Mouse (Mus musculus): ENCODE data around the gene Fn3k. TPM values are rescaled to one million over a fixed set of nuclear protein-coding genes. Genes with fewer than 3 reads are reported as not detected.

Gene Fn3k
- polyA plus RNA-seq, 1 experiment from 2014 or later, result 6.0 TPM

DNA sequence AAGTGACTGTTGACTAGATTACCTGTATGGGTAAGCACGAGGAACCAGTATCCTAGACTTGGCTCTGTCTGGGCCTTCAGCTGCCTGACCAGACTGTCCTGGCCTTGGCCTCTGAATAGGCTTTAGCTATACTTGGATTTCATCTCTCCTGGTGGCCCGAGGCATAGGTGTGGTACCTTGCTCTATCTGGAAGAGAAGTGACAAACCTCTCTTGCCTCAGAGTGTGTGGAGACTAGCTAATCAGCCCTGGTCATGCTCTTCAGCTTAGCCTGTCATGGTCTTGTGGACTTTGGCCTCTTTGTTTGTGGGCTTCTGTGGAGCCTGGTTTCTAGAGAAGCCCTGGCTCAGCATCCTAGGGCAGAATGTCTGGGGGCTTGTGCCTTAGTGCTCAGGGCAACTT, 46.4 kb downstream of the Fn3k start:
- ATAC-seq, result no peak
- Histone ChIP-seq H3K27me3 (ENCODE audit: control insufficient read depth, insufficient read depth, low read depth, low read length) (no peaks in the 10 kb centered on the region), H3K4me2 (ENCODE audit: low read length) (no peak overlapping the region), H3K9ac (ENCODE audit: low read depth, low read length) (no peak overlapping the region), H3K4me3 (ENCODE audit: low read depth, low read length) (no peak overlapping the region), H3K27ac (ENCODE audit: low read length) (no peak overlapping the region), H3K9me3 (replicated peaks; ENCODE audit: control insufficient read depth, low read length, poor library complexity, severe bottlenecking) (no peaks in the 10 kb centered on the region), H3K36me3 (ENCODE audit: control insufficient read depth, insufficient read depth, low read length) (peaks cover 11% of the 10 kb centered on the region; the same call in 1 of the 2 replicates), H3K4me1 (ENCODE audit: control insufficient read depth, insufficient read depth, low read length) (no peaks in the 10 kb centered on the region)
- whole genome bisulfite sequencing, result 98% methylated on average over 2 of the region's 2 CpGs

DNA sequence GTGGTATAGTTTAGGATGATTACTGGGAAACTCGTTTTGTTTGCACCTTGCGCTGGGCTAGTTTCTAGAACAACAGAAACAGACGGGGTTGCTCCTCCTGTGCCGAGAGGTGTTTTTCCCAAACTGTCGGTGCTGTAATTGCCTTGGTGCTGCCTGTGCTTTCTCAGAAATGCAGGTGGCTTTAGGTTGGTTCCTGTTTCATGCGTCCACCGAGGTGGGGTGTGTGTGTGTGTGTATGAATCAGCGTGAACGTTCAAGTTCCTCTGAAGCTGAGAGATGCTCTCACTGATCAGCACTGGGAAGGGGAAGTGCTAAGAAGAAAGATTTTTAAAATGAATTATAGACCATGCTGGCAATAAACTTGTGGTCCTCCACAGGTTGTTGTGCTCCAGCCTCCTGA, 51.2 kb downstream of the Fn3k start:
- H3K4me2 ChIP-seq (ENCODE audit: low read length), result no peak overlapping the region
- WGBS, result 92% methylated on average over 9 of the region's 9 CpGs
- no peak for ATAC-seq
- H3K27me3 ChIP-seq (ENCODE audit: control insufficient read depth, insufficient read depth, low read depth, low read length), result no peaks in the 10 kb centered on the region
- no peaks in the 10 kb centered on the region for H3K9me3 ChIP-seq (replicated peaks; ENCODE audit: control insufficient read depth, low read length, poor library complexity, severe bottlenecking)
- no peak overlapping the region for H3K4me3 ChIP-seq (ENCODE audit: low read depth, low read length)
- H3K27ac ChIP-seq (ENCODE audit: low read length), result no peak overlapping the region
- no peak overlapping the region for H3K9ac ChIP-seq (ENCODE audit: low read depth, low read length)
- no peaks in the 10 kb centered on the region for H3K4me1 ChIP-seq (ENCODE audit: control insufficient read depth, insufficient read depth, low read length)
- H3K36me3 ChIP-seq (ENCODE audit: control insufficient read depth, insufficient read depth, low read length), result peaks cover 4% of the 10 kb centered on the region; the same call in 1 of the 2 replicates

DNA sequence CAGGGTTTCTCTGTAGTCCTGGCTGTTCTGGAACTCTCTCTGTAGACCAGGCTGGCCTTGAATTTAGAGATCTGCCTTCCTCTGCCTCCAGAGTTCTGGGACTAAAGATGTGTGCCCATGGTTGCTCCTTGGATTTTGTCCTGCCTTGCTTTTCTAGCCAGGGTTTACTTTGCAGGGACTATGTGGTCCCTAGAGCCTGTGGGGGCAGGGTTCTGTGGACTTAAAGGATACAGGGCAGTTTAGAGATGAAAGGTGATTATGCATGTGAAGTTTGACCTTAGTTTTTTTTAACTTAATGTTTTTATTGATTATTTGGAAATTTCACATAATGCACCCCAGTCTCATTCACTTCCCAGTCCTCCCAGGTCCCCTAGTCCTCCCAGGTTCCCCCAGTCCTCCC, 55.9 kb downstream of the Fn3k start:
- no peak for ATAC-seq
- Histone ChIP-seq H3K4me3 (ENCODE audit: low read depth, low read length) (no peak overlapping the region), H3K27me3 (ENCODE audit: control insufficient read depth, insufficient read depth, low read depth, low read length) (no peaks in the 10 kb centered on the region), H3K4me1 (ENCODE audit: control insufficient read depth, insufficient read depth, low read length) (no peaks in the 10 kb centered on the region), H3K27ac (ENCODE audit: low read length) (no peak overlapping the region), H3K36me3 (ENCODE audit: control insufficient read depth, insufficient read depth, low read length) (peaks cover 16% of the 10 kb centered on the region), H3K4me2 (ENCODE audit: low read length) (no peak overlapping the region), H3K9ac (ENCODE audit: low read depth, low read length) (no peak overlapping the region), H3K9me3 (replicated peaks; ENCODE audit: control insufficient read depth, low read length, poor library complexity, severe bottlenecking) (no peaks in the 10 kb centered on the region)

Small RNA genes lying within 50 kb of the gene (microRNA-seq; reads per million reads assigned to microRNA genes)
- gene Mir7236, result not detected

Other genes with a start within 250 kb of the Fn3k start
- gene Hexdc, start 230.5 kb upstream of the Fn3k start, polyA plus RNA-seq (2015; fragmentation: Nextera tagmentation; extraction: Ambion mirVana), result 34.5 and 40.9 TPM in 2 replicates
- 24.0 and 27.6 TPM in 2 replicates for gene Ogfod3, start 230.2 kb upstream of the Fn3k start, polyA plus RNA-seq (2015; fragmentation: Nextera tagmentation; extraction: Ambion mirVana)
- 39.6 and 40.3 TPM in 2 replicates for gene Cybc1, start 205.6 kb upstream of the Fn3k start, polyA plus RNA-seq (2015; fragmentation: Nextera tagmentation; extraction: Ambion mirVana)
- gene Narf, start 197.7 kb upstream of the Fn3k start, polyA plus RNA-seq (2015; fragmentation: Nextera tagmentation; extraction: Ambion mirVana), result 93.1 and 104 TPM in 2 replicates
- 11.6 and 14.0 TPM in 2 replicates for gene Foxk2, start 174.9 kb upstream of the Fn3k start, polyA plus RNA-seq (2015; fragmentation: Nextera tagmentation; extraction: Ambion mirVana)
- 83.4 and 85.7 TPM in 2 replicates for gene Wdr45b, start 80.5 kb upstream of the Fn3k start, polyA plus RNA-seq (2015; fragmentation: Nextera tagmentation; extraction: Ambion mirVana)
- 16.0 and 17.6 TPM in 2 replicates for gene Rab40b, start 46.7 kb upstream of the Fn3k start, polyA plus RNA-seq (2015; fragmentation: Nextera tagmentation; extraction: Ambion mirVana)
- 8.2 and 12.4 TPM in 2 replicates for gene Fn3krp, start 13.5 kb upstream of the Fn3k start, polyA plus RNA-seq (2015; fragmentation: Nextera tagmentation; extraction: Ambion mirVana)
- gene Tbcd, start 17.0 kb downstream of the Fn3k start, polyA plus RNA-seq (2015; fragmentation: Nextera tagmentation; extraction: Ambion mirVana), result 60.6 and 62.5 TPM in 2 replicates
- gene Zfp750, start 84.4 kb downstream of the Fn3k start, polyA plus RNA-seq (2015; fragmentation: Nextera tagmentation; extraction: Ambion mirVana), result 0.53 and 0.57 TPM in 2 replicates
- gene B3gntl1, start 238.2 kb downstream of the Fn3k start, polyA plus RNA-seq (2015; fragmentation: Nextera tagmentation; extraction: Ambion mirVana), result 6.6 and 6.7 TPM in 2 replicates

Measured in midbrain, embryonic 16.5 days (tissue).